Mouse (Mus musculus): ENCODE data around the gene Ncoa7. TPM values are rescaled to one million over a fixed set of nuclear protein-coding genes. Genes with fewer than 3 reads are reported as not detected.

Gene Ncoa7
- total and polyA plus RNA-seq, 3 experiments = 1.2 to 4.7 (median 3.4) TPM

GRCm38 (mm10) chr10:30718703-30719340 lies 84.3 kb downstream of the Ncoa7 start:
- no peaks in the 10 kb centered on the region for H3K36me3 ChIP-seq (ENCODE audit: control insufficient read depth, insufficient read depth, low read length)
- DNase-seq = peak; percentile 19 to 21

DNA sequence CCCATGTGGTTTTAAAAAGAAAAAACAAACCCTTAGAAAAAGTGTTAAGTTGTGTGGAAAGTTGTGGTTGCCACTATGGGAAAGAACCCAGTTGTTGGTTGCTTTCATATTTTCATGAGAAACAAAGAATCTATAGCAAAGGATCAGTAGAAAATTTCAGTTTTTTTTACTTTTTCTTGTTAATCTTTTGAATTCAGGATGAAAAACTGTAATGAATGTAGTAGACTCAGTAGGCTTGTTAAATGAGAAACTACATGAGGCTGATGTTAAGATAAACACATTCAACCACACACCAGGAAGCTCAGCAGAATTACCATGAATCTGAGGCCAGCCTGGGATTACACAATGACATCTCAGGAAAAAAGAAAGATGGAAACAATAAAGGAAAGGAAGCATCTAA lies 87.0 kb downstream of the Ncoa7 start:
- Histone ChIP-seq H3K27ac (no peak overlapping the region), H3K4me1 (ENCODE audit: control insufficient read depth, insufficient read depth, low read length) (no peaks in the 10 kb centered on the region), H3K79me2 (replicated peaks; ENCODE audit: control insufficient read depth, insufficient read depth, low read length) (no peaks in the 10 kb centered on the region), H3K4me3 (no peak overlapping the region), H3K9ac (ENCODE audit: low read depth, low read length) (no peak overlapping the region), H3K27me3 (ENCODE audit: control insufficient read depth, insufficient read depth, low read length) (no peaks in the 10 kb centered on the region), H3K36me3 (ENCODE audit: control insufficient read depth, insufficient read depth, low read length) (no peaks in the 10 kb centered on the region)
- intact Hi-C loops (cut with DNase I) = loop anchor here (5.0 kb wide), 1 partner anchor 96 kb away; no protein-coding TSS in a partner anchor
- TF ChIP-seq CTCF (IDR thresholded peaks at IDR 0.05) = no peak
- no peak for TF ChIP-seq EP300 (IDR thresholded peaks at IDR 0.05; ENCODE audit: insufficient read depth, low read depth, low read length)
- no peak for TF ChIP-seq POLR2A (IDR thresholded peaks at IDR 0.05; ENCODE audit: insufficient read depth, low read depth, low read length)
- DNase-seq = no peak

More at GRCm38 (mm10) chr10:30718703-30719340, 84.3 kb downstream of the Ncoa7 start:
- Histone ChIP-seq H3K27ac (no peak overlapping the region), H3K27me3 (ENCODE audit: control insufficient read depth, insufficient read depth, low read length) (no peaks in the 10 kb centered on the region), H3K79me2 (replicated peaks; ENCODE audit: control insufficient read depth, insufficient read depth, low read length) (no peaks in the 10 kb centered on the region), H3K9ac (ENCODE audit: low read depth, low read length) (no peak overlapping the region), H3K4me1 (ENCODE audit: control insufficient read depth, insufficient read depth, low read length) (no peaks in the 10 kb centered on the region), H3K4me3 (no peak overlapping the region)
- intact Hi-C loops (cut with DNase I) = loop anchor here (5.0 kb wide), 1 partner anchor 93 kb away; no protein-coding TSS in a partner anchor
- WGBS = 26% methylated on average over 4 of the region's 4 CpGs
- TF ChIP-seq EP300 (IDR thresholded peaks at IDR 0.05; ENCODE audit: insufficient read depth, low read depth, low read length) (no peak), CTCF (IDR thresholded peaks at IDR 0.05) (peak; percentile 85)

DNA sequence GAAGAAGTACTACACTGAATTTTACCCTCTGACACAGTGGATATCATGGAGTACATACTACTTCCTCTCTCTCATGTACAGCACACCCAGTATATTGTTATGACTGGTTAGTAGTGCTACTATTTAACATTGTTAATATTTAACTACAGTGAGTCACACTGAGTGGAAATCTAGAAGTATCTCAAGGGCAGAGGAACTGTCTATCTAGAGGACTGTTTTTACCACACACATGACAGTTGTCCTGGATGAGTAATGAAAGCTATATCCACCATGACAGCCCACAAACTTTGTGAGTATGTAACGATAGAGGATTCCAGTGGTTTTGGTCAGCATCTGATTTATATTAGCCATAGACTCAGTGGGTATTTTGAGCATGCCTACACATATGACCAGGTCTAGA lies 90.6 kb downstream of the Ncoa7 start:
- intact Hi-C loops (cut with DNase I) = no loop called here
- no peaks in the 10 kb centered on the region for H3K4me1 ChIP-seq (ENCODE audit: control insufficient read depth, insufficient read depth, low read length)
- H3K9ac ChIP-seq (ENCODE audit: low read depth, low read length) = no peak overlapping the region
- DNase-seq = no peak
- no peak overlapping the region for H3K27ac ChIP-seq
- no peaks in the 10 kb centered on the region for H3K36me3 ChIP-seq (ENCODE audit: control insufficient read depth, insufficient read depth, low read length)
- no peak overlapping the region for H3K4me3 ChIP-seq
- no peaks in the 10 kb centered on the region for H3K79me2 ChIP-seq (replicated peaks; ENCODE audit: control insufficient read depth, insufficient read depth, low read length)
- TF ChIP-seq EP300 (IDR thresholded peaks at IDR 0.05; ENCODE audit: insufficient read depth, low read depth, low read length) (no peak), POLR2A (IDR thresholded peaks at IDR 0.05; ENCODE audit: insufficient read depth, low read depth, low read length) (no peak), CTCF (IDR thresholded peaks at IDR 0.05) (no peak)
- no peaks in the 10 kb centered on the region for H3K27me3 ChIP-seq (ENCODE audit: control insufficient read depth, insufficient read depth, low read length)
- WGBS = 81% methylated on average over 1 of the region's 1 CpGs

- 81% methylated on average over 7 of the region's 7 CpGs for WGBS
- TF ChIP-seq POLR2A (IDR thresholded peaks at IDR 0.05; ENCODE audit: insufficient read depth, low read depth, low read length) (no peak), CTCF (IDR thresholded peaks at IDR 0.05) (no peak), EP300 (IDR thresholded peaks at IDR 0.05; ENCODE audit: insufficient read depth, low read depth, low read length) (no peak)
- Histone ChIP-seq H3K27me3 (ENCODE audit: control insufficient read depth, insufficient read depth, low read length) (no peaks in the 10 kb centered on the region), H3K27ac (no peak overlapping the region), H3K4me3 (no peak overlapping the region), H3K36me3 (ENCODE audit: control insufficient read depth, insufficient read depth, low read length) (no peaks in the 10 kb centered on the region), H3K9ac (ENCODE audit: low read depth, low read length) (no peak overlapping the region), H3K4me1 (ENCODE audit: control insufficient read depth, insufficient read depth, low read length) (no peaks in the 10 kb centered on the region), H3K79me2 (replicated peaks; ENCODE audit: control insufficient read depth, insufficient read depth, low read length) (no peaks in the 10 kb centered on the region)
- intact Hi-C loops (cut with DNase I) = no loop called here
- no peak for DNase-seq
Measured at GRCm38 (mm10) chr10:30709846-30710403, 93.2 kb downstream of the Ncoa7 start.

- Histone ChIP-seq H3K9ac (ENCODE audit: low read depth, low read length) (no peak overlapping the region), H3K27me3 (ENCODE audit: control insufficient read depth, insufficient read depth, low read length) (no peaks in the 10 kb centered on the region), H3K4me3 (no peak overlapping the region), H3K79me2 (replicated peaks; ENCODE audit: control insufficient read depth, insufficient read depth, low read length) (no peaks in the 10 kb centered on the region), H3K36me3 (ENCODE audit: control insufficient read depth, insufficient read depth, low read length) (no peaks in the 10 kb centered on the region), H3K4me1 (ENCODE audit: control insufficient read depth, insufficient read depth, low read length) (no peaks in the 10 kb centered on the region), H3K27ac (no peak overlapping the region)
- TF ChIP-seq CTCF (IDR thresholded peaks at IDR 0.05) (no peak), EP300 (IDR thresholded peaks at IDR 0.05; ENCODE audit: insufficient read depth, low read depth, low read length) (no peak), POLR2A (IDR thresholded peaks at IDR 0.05; ENCODE audit: insufficient read depth, low read depth, low read length) (no peak)
- DNase-seq = no peak
- intact Hi-C loops (cut with DNase I) = no loop called here
- WGBS = 92% methylated on average over 5 of the region's 5 CpGs
Measured at GRCm38 (mm10) chr10:30708039-30708438, 95.1 kb downstream of the Ncoa7 start.

- H3K4me3 ChIP-seq = no peak overlapping the region
- no peaks in the 10 kb centered on the region for H3K36me3 ChIP-seq (ENCODE audit: control insufficient read depth, insufficient read depth, low read length)
- H3K9ac ChIP-seq (ENCODE audit: low read depth, low read length) = no peak overlapping the region
- intact Hi-C loops (cut with DNase I) = no loop called here
- no peaks in the 10 kb centered on the region for H3K4me1 ChIP-seq (ENCODE audit: control insufficient read depth, insufficient read depth, low read length)
- H3K79me2 ChIP-seq (replicated peaks; ENCODE audit: control insufficient read depth, insufficient read depth, low read length) = no peaks in the 10 kb centered on the region
- 82% methylated on average over 1 of the region's 1 CpGs for WGBS
- H3K27ac ChIP-seq = no peak overlapping the region
- no peak for TF ChIP-seq CTCF (IDR thresholded peaks at IDR 0.05)
- TF ChIP-seq POLR2A (IDR thresholded peaks at IDR 0.05; ENCODE audit: insufficient read depth, low read depth, low read length) = no peak
- no peak for TF ChIP-seq EP300 (IDR thresholded peaks at IDR 0.05; ENCODE audit: insufficient read depth, low read depth, low read length)
- no peak for DNase-seq
- no peaks in the 10 kb centered on the region for H3K27me3 ChIP-seq (ENCODE audit: control insufficient read depth, insufficient read depth, low read length)
Measured at GRCm38 (mm10) chr10:30702663-30703062, 100.5 kb downstream of the Ncoa7 start.

Data from heart, adult 2 months (tissue).